ENCODE assay signal across 34 mouse cellular contexts in genomic region chr12:118814561-118814960, GRCm38 (mm10). TPM values are rescaled to one million over a fixed set of nuclear protein-coding genes. Genes with fewer than 3 reads are reported as not detected.
DNase-seq lines count a peak whose midpoint lies in the region.
"Had no signal": no experiment of that assay in that cellular context is flagged by ENCODE, and none has a peak within 500 bp of the region (broad histone marks: within the 10 kb centered on the region; RNA-seq: fewer than 3 reads in every experiment).

No protein-coding gene starts in this region.

- WGBS in midbrain, embryonic 10.5 days = 90% methylated on average over 3 of the region's 3 CpGs

- no peaks in the 10 kb centered on the region for H3K36me3 ChIP-seq in midbrain, embryonic 10.5 days
- H3K36me3 ChIP-seq: G1E; heart, embryonic 10.5 days; heart, embryonic 15.5 days; hindbrain, embryonic 12.5 days; intestine, embryonic 15.5 days; midbrain, embryonic 15.5 days had no signal

- H3K27me3 ChIP-seq in midbrain, embryonic 10.5 days (ENCODE audit: low read depth, poor library complexity, severe bottlenecking) = peaks cover 45% of the 10 kb centered on the region
- H3K27me3 ChIP-seq: heart, embryonic 15.5 days; hindbrain, embryonic 12.5 days; intestine, embryonic 15.5 days had no signal

- H3K9me3 ChIP-seq in midbrain, embryonic 10.5 days (replicated peaks) = no peaks in the 10 kb centered on the region
- H3K9me3 ChIP-seq: forebrain, embryonic 13.5 days; G1E; heart, embryonic 10.5 days; heart, embryonic 15.5 days; hindbrain, embryonic 12.5 days; intestine, embryonic 15.5 days; midbrain, embryonic 15.5 days had no signal

- intact Hi-C loops in left cerebral cortex, postnatal 10 days (cut with DNase I) = no loop called here

- no peak overlapping the region for H3K27ac ChIP-seq in midbrain, embryonic 10.5 days (replicated peaks)
- H3K27ac ChIP-seq: forebrain, embryonic 13.5 days; heart, embryonic 10.5 days; heart, embryonic 15.5 days; hindbrain, embryonic 12.5 days; hindbrain, postnatal 0 days; intestine, embryonic 15.5 days; liver, embryonic 14.5 days; midbrain, embryonic 15.5 days; stomach, postnatal 0 days had no signal

- H3K4me3 ChIP-seq in midbrain, embryonic 10.5 days = no peak overlapping the region
- H3K4me3 ChIP-seq: forebrain, embryonic 13.5 days; heart, embryonic 10.5 days; heart, embryonic 15.5 days; hindbrain, embryonic 12.5 days; intestine, embryonic 15.5 days; midbrain, embryonic 15.5 days had no signal

- peaks cover 18% of the 10 kb centered on the region for H3K4me1 ChIP-seq in midbrain, embryonic 10.5 days
- H3K4me1 ChIP-seq: heart, embryonic 10.5 days; intestine, embryonic 15.5 days had no signal

- peak; percentile 43 for DNase-seq in adrenal gland, adult 2 months
- DNase-seq in adrenal gland, postnatal 4 days (ENCODE audit: low spot score in 2 of 2) = no peak
- DNase-seq in 3T3-L1 (ENCODE audit: low read depth, low spot score) = peak; percentile 99
- DNase-seq in NIH3T3 (ENCODE audit: low read depth) = peak; percentile 86
- DNase-seq in fibroblast of lung, adult 2 months (ENCODE audit: low read depth) = peak; percentile 30
- DNase-seq in left cerebral cortex, postnatal 10 days (ENCODE audit: extremely low spot score in 1 of 2, low spot score in 2 of 2) = no peak
- DNase-seq in midbrain, embryonic 10.5 days (ENCODE audit: low spot score) = no peak
- DNase-seq: B cell, adult 2 months; cerebellum, adult 11 months; cerebellum, postnatal 10 days; gastrocnemius, postnatal 14 days; heart, postnatal 36 days; kidney, adult 2 months; kidney, postnatal 10 days; layer of hippocampus, adult 9-11 months; liver; lung, adult 2 months; lung, postnatal 10 days; right cerebral cortex, postnatal 25 days; thymus, adult 18-20 months; thymus, postnatal 25 days had no signal

RNA-seq across cellular contexts. Expression of gene Sp8, which starts 31.6 kb away (rescaled TPM):
- not detected for total RNA-seq in adrenal gland, adult 2 months (2021)
- not detected in 2 replicates for polyA plus RNA-seq in adrenal gland, adult 2 months (2012; rRNA removed)
- under 1 TPM in 1 of 2 experiments, not detected in 1; 0.42 TPM for total RNA-seq in adrenal gland, postnatal 4 days (2021)
- 1 to 10 TPM; 2.5 to 4.0 TPM for total RNA-seq in left cerebral cortex, postnatal 10 days (2021)
- 12.2 and 12.6 TPM in 2 replicates for polyA plus RNA-seq in midbrain, embryonic 10.5 days (2016; fragmentation: Nextera tagmentation; extraction: Ambion mirVana)
- total RNA-seq: gastrocnemius, postnatal 14 days; granulocyte monocyte progenitor cell, adult 5-6 weeks; heart, postnatal 36 days had no signal
- polyA plus RNA-seq: activated CD4-positive, CD25-positive, alpha-beta regulatory T cell, adult 4 months; G1E; heart, embryonic 15.5 days; intestine, embryonic 15.5 days; kidney, adult 2 months; lung, adult 2 months; spleen, adult 2 months; stomach, postnatal 0 days had no signal

Comparison
In these comparisons a context has a peak if more than half of its experiments do, and no peak if none do; other contexts are left out.
1. DNase-seq: peak in adrenal gland, adult 2 months (single experiment), 3T3-L1 (single experiment), NIH3T3 (single experiment) and fibroblast of lung, adult 2 months (single experiment); none in adrenal gland, postnatal 4 days (0 of 2), left cerebral cortex, postnatal 10 days (0 of 2) and midbrain, embryonic 10.5 days (single experiment).